Mouse (Mus musculus): Measurements from ENCODE around the gene 1700003F12Rik.

1700003F12Rik gene

DNA sequence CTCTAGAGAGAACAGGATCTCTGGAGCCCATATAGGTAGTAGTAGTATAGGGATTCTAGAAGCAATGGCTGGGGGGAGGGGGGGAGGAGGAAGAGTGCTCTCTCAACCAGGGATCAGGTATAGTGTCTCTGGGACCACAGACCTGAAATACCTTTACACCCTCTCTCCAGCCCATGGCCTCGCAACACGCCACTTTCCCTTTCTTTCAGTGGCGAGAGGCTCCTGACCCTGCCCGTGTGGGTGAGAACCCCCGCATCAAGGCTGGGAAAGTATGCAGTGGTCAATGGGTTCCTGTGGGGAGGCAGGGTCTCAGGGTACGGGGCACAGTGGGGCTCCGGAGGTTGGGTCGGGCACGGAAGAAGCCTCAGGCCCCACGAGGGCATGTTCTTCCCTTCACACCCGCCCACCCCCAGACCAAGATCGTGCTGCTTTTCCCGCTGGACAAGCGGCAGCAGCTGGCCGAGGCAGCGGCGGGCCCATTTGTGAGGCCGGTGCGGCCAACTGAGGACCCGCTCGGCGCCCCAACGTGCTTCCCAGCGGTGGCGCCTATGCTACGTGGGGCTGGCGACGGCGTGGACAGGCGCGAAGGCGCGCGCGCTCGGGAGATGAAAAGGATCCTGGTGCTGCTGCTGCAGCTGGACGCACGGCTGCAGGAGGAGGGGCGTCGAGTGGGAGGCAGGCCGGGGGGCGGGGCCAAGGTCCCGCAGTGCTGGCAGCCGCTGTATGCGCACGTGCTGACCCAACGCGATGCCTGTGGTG lies 2.4 kb downstream of the 1700003F12Rik start:
- DNase-seq (ENCODE audit: low spot score in 2 of 2), result peak; percentile 32 to 44

DNA sequence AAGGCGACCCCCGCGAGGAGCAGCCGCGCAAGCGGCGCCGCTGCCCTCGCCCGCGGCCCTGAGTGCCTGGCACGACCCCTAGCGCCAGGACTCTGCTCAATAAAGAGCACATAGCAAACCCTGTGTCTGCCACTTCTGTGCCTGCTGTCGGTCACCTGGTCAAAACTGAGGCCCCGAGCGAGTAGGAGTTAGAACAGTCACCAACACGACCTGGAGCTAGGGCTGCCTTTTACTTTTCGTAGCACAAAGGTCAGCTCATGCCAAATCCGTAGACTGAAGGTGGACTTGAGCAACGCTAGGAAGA lies 3.0 kb downstream of the 1700003F12Rik start:
- DNase-seq (ENCODE audit: low spot score in 2 of 2), result no peak

DNA sequence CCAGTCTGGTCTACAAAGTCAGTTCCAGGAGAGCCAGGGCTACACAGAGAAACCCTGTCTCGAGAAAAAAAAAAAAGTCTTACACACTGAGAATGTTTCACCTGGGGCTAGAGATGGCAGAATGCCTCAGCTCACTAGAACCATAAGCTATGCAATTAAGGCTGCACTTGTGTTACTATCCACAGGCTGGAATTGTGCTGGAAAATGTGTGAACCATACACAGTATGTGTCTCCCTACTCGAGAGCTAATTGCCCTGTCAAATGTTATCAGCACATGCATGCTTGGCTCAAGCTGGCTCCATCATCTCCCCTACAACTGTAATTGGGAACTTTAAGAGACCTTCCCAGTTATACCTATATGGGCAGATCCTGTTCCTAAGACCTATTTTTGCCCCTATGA lies 4.1 kb downstream of the 1700003F12Rik start:
- DNase-seq (ENCODE audit: low spot score in 2 of 2), result no peak

DNA sequence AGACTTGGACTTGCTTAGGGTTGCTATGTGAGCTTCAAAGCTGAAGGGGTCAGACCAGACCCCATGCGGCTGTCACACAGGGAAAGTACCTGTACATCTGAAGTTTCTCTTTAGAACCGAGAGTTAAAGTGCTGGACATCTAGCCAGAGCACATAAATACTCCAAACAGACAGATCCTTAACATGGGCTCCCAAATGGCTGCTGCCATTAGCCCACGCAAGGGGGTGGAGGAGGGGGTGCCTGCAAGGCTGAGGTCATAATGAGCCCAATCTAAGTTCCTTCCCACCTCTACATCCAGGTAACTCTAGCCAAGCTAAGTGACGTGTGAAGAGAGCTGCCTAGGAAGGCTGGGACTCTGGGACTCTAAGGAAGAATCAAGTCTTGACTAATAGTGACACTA lies 4.6 kb downstream of the 1700003F12Rik start, which contains the start of gene Actl10:
Gene Actl10, plus strand, starts transcription at position 301 of the 400 bp plus-strand sequence.
- no peak for DNase-seq (ENCODE audit: low spot score in 2 of 2)

DNA sequence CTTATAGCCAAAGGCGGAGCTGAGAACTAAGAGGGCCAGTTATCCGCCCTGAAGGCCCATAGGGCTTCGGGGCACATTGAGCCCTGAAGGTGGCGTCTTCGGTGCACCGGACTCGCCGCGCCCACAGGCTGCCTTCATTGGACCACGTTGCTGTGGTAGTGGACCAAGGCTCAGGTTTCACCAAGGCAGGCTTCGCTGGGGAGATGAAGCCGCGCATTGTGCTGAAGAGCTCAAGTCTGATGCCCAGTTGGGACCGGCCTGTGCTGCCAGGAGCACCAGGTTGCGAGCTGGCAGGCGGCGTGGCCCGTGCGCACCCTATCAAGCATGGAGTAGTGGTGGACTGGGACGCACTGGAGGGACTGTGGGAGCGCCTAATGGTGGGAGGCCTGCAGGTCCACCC lies 5.0 kb downstream of the 1700003F12Rik start:
- no peak for DNase-seq (ENCODE audit: low spot score in 2 of 2)

DNA sequence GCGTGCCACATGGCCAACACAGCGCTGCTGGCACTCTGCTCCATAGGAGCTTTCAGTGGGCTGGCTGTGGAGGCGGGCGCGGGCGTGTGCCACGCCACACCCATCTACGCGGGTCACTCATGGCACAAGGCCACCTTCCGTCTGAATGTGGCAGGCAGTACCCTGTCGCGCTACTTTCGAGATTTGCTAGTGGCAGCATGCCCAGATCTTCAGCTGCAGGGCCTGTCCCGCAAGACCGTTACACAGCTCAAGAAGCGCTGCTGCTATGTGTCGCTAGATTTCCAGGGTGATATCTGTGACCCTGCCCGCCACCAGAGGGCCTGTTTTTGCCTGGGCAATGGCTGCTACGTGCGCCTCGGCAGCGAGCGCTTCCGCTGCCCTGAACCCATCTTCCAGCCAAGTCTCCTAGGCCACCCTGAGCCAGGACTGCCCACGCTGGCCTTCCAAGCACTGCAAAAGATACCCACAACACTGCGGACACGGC lies 5.6 kb downstream of the 1700003F12Rik start:
- peak; percentile 59 to 83 for DNase-seq (ENCODE audit: low spot score in 2 of 2)

DNA sequence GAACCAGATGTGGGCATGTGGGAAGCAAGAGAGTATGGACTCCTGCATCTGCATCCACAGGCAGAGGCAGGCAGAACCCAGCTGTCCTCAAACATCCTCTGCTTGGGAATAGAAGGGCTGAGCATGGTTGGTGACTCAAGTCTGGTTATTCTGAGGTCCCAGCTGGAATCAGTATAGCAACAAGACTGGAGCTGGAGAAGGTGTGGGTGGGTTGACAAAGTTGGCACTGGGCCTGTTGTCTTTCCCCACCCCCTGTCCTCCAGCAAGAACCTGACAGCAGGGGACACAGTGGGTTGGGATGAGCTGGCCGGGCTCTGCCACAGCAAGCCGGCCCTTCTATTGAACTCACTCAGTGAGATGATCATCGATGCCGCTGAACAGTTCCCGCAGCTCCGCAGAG lies 8.3 kb downstream of the 1700003F12Rik start:
- DNase-seq (ENCODE audit: low spot score in 2 of 2), result no peak

DNA sequence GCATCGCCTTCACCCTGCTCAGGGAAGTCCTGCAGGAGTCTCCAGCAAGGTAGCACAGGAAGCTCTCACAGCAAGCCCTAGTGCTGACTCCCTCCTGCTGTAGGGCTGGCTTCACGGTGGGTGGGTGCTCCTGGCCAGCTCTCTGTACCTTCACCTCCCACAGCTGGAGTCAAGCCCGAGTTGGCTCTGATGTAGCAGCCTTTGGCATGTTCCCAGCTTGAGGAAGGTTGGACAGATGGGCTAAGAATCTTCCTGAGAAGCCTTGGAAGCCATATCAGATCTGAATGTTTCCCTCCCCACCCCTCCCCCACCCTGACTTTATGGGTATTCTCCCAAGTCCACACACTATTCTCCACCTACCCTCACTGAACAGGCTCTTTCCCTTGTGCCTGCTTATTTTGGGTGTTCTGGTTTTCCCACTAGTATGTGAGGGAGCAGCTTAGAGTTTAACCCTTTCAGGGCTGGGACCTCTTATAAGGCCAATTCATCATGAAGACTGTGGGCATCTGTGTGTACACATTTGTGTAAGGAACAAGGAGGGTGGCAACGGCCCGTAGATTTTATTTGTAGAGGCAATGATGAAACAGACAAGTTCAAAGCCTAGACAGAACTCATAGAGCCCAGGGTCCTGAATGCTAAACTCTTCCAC lies 10.4 kb downstream of the 1700003F12Rik start:
- DNase-seq (ENCODE audit: low spot score in 2 of 2), result no peak

DNA sequence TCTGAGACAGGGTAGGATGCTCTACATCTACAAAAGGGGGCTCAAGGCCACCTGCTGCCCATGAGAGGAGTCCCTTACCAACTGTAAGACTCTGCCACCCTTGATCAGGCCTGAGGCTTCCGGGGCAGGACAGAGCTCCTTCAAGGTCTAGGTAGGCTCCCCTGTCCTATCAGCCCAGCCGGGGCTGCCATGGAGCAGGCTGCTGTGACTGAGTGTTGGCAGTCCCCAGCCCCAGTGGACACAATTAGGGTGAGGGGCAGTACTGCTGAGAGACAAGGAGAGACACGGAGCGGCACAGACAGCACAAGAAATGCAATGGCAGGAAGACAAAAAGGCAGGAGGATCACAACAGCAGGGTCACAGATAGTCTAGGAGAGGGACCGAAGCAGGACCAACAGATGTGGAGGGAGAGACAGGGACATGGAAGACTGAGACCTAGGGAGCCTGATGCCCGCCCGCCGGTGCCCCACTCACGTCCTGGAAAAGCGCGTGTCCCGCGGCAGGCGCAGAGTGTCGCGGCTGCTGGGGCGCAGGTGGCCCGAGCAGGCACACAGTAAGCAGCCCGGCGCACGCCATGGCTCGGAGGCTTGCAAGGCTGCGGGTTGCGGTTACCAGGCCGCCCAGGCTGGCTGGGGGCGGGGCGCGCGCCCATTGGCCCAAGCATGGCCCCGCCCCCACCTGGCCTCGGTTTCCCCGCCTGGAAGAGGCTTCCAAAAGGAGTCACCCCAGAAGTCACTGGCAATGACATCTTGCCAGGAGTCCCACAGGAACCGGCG lies 11.6 kb downstream of the 1700003F12Rik start, which contains the start of gene Necab3:
Gene Necab3, minus strand, starts transcription at position 627 of the 776 bp plus-strand sequence.
- DNase-seq (ENCODE audit: low spot score in 2 of 2), result no peak

DNA sequence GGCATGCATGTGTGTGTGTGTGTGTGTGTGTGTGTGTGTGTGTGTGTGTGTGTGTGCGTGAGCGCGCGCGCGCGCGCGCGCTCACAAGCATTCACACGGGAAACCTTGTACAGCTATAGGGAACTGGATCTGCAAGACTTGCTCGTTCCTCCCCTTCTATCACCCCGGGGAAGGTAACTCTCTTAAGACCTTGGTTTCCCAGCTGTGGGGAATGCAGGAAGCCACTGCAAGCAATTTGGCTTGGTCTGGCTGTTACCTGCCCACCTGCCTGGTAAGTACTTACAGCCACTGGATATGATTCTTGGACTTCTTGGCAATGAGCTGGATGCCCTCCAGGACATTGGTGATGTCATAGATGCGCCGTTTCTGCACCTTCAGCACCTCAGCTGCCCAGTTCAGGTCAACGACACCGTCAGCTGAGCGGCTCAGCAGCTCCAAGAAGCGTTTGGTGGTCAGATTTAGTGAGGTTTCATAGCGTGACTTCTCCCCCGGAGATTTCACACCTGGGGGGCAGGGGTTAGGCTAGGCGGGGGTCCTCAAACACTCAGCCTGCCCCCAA lies 16.8 kb downstream of the 1700003F12Rik start:
- no peak for DNase-seq (ENCODE audit: low spot score in 2 of 2)

DNA sequence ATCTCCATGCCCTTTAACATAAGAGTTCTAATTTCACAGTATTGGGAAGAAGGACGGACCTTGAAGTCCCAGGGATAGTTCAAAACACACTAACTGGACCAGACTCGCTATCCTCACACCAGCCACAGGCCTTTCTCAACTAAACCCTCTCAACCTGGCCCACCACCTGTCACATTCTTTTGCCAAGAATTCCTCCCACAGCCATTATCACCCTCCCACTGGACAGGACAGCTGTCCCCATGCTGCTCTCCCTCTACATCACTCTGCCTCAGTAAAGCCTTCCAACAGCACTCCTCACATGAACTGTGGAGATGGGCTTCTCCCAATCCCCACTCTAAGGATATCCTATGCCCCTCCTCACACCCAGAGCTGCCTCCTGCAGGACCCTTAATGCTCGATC lies 18.7 kb downstream of the 1700003F12Rik start:
- DNase-seq (ENCODE audit: low spot score in 2 of 2), result no peak

DNA sequence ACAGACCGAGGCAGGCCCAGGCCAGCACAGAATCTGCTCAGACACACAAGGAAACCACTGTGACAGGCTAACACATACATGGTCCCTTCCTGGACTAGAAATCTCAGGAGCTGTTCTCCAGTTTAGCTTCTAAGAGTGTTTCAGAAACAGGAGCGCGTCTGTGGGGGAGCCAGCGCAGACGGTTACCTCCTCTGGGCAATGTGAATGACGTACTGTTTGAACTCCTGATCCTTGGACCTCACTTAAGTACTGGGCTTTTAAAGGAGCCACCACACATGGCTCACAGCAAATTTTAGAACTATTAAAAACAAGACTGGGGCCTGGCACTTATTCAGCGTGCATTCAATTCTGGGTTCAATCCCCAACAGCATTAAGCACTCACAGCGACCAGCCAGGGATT lies 19.8 kb downstream of the 1700003F12Rik start:
- no peak for DNase-seq (ENCODE audit: low spot score in 2 of 2)

DNA sequence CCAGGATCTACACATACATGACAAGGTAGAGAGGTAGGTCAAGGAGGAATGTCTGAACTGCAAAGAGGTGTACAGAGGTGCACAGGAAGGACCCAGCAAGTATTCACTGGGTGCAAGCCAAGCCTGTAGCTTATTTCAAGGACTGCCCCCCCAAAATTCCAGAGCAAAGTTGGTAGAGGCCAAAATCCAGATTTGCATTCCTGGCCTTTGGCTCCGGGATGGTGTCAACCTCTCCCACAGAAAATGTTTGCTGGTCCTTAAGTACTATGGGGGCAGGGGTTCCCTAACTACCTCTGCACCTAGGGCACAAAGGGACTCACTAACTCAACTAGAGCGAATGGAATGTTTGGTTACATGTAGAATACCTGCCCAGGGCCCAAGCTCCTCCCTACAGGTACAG lies 20.9 kb downstream of the 1700003F12Rik start:
- no peak for DNase-seq (ENCODE audit: low spot score in 2 of 2)

DNA sequence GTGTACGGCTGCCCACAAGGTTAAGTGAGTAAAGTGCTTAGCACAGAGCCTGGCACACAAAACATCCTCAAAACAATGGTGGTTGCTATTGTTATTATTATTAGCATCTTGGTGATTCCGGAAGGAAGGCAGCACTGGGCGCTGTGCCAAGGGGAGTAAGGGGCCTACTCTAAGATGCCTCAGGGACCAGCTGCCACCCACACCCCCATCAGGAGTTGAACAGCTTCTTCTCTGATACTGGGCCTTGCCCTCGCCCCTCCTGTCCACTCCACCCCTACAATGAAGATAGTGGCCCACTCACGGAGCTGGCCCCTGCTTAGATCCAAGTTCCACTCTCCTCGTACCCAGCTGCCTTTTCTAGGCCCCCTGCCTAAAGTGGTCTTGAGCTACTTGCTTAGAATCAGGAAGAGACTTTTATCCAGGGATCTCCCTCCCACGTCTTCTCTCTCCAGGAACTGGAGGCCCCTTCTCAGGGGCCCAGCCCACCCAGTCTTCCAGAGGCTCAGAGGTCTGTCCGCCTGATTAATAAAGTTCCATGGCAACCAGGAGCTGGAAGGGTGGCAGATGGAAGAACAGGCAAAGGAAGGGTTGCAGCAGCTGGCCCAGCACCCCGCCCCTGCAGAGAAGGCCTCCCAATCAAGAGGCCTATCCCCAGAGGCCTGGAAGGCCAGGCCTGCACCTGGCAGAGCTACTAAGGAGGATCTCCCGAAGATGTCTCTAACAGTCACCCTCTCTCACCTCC lies 21.6 kb downstream of the 1700003F12Rik start:
- no peak for DNase-seq (ENCODE audit: low spot score in 2 of 2)

DNA sequence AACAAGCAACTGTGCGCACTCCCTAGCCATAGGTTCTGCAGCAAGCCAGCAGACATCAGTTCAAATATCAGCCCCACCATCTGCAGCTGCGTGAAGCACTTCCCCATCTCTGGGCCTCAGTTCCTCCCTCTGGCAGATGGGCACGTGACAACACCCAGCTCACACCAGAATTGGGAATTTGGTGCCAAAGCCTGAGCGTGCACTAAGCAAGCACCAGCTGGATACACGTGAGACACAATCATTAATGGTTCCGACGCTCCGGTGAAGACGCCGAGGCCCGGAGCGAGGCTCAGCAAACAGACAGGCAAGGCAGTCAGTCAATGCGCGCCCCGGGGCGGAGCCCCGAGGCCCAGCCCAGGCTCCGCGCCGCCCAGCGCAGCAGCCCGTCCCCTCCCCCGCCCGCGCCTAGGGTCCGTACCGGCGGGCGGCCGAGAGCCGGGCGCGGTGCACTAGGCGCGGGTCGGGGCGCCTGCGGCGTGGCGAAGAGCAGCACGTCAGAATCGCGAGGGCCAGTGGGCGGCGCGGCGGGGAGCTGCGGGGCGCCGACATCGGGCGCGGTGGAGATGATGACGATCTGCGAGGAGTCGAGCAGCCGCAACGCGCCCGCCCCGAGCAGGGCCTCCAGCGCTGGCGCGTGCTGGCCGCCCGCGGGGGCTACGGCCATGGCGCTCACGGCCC lies 22.3 kb downstream of the 1700003F12Rik start:
- DNase-seq (ENCODE audit: low spot score in 2 of 2), result peak; percentile 41 to 47

DNA sequence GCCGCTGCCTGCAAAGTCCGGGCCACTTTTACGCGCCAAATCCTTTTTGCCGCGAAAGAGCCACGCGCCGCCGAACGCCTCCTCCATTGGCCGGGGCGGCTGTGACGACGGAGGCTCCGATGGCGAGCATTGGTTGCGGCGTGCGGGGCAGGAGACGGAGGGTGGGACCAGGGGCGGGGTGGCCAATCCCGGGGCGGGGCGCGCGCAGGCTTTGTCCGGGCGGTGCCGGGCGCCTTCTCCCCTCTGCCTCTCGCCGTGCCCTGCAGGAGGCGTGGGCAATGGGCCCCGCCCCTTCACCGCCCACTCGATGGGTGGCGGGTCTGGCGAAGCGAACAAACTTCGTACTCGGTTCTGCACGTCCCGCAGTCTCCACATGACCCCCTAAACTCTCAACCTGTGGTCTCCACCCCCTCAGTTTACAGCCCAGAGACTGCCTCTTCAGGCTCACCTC lies 23.0 kb downstream of the 1700003F12Rik start, which contains the start of gene E2f1:
Gene E2f1, minus strand, starts transcription at position 57 of the 451 bp plus-strand sequence.
- DNase-seq (ENCODE audit: low spot score in 2 of 2), result peak; percentile 81 to 94

DNA sequence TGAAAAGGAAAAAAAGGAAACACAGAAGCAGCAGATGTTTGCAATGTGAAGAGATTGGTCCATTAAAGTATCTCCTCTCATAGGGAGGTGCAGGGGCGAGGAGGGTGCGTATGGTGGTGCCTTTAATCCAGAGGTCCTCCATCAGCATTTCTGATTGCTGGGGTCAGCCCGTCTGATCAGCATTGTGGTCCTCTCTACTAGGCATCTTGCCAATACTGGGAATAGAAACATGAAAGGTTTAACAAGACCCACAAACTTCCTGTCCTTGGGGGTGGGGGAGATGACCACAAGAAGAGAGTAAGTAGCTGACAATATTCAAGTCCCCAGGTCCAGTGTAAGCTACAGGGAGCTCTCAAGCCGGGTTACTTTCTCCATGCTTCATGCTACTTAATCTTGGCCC lies 23.8 kb downstream of the 1700003F12Rik start:
- DNase-seq (ENCODE audit: low spot score in 2 of 2), result no peak

DNA sequence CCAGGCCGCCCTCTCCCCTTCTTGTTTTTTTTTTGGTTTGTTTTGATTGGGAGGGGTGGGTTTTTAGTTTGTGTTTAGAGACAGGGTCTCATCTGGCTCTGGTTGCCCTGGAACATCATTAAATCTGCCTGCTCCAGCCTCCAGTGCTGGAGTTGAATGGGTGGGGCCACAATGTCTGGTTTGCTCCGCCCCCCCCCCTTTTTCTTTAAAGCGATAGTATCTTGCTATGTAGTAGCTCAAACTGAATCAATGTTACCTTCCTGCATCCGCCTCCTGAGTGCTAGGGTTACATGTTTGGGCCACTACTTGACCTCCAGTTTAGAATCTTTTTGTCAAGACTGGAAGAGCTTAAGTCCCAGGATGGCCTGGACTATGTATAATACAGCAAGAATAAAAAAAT lies 24.4 kb downstream of the 1700003F12Rik start:
- no peak for DNase-seq (ENCODE audit: low spot score in 2 of 2)

DNA sequence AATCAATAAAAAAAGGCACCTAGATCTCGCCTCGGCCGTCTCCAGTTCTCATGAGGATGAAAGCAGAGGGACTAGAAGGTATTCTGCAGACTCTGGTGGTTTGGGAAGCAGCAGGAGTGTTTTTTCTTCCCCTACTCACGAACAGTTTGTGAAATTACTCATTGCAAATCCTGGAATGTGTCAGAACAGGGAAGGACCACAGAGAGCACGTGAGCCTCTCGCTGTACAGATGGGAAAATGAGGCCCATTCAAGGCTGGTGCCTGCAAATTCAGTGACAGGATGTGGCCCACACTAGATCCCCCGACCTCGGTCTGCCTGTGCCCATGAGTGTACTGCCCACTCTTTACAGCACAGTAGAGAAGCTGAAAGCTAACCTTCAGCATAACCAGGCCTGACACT lies 25.1 kb downstream of the 1700003F12Rik start:
- DNase-seq (ENCODE audit: low spot score in 2 of 2), result no peak

DNA sequence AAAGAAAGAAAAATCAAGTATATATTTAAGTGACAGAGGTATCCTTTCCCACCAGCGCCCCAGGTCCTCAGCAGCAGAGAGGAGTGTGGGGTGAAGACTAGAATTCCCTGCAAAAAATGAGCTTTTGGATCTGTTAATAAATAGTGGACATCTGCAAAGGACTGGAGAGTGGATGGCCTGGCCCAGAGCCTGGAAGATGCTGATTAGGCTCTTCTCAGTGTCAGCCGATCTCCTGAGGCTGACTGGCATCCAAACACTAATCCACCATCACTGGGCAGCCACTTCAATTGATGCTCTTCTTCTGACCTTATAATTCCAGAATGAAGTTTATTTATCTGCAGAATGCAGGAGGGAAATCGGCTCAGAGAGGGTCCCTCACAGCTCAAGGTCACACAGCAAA lies 26.1 kb downstream of the 1700003F12Rik start:
- DNase-seq (ENCODE audit: low spot score in 2 of 2), result no peak

DNA sequence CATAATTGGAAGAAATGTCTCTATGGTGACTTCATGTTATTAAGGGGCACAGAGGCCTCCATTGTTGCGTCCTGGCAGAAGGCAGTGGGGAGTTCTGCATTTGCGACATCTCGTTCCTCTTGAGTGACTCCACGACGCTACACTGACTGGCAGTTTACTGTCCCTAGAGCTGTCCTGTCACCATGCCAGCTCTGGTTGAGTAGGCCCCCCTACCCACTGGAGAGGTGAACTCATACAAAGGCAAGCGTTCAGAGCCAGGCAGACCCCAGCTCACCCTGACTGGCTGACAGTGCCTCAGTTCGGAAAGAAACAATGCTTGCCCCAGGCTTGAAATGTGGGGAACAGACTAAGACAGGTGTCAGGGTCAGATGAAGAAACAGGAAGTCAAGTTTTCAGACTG lies 27.4 kb downstream of the 1700003F12Rik start:
- no peak for DNase-seq (ENCODE audit: low spot score in 2 of 2)
